Mouse (Mus musculus) embryonic facial prominence, embryonic 12.5 days (tissue): Measurements from ENCODE around the gene Rangrf. TPM values are rescaled to one million over a fixed set of nuclear protein-coding genes. Genes with fewer than 3 reads are reported as not detected.
A peak's percentile ranks its signal among the peaks of the same experiment; 100 is the strongest.

Experiments
- ATAC-seq: fragments of 200-750 bp; cut with Nextera tagmentation; 2 replicates; pipeline ENCODE4 v1.8.0; 2017; ENCODE audit not compliant: insufficient number of reproducible peaks, insufficient read depth, low FRiP score, low TSS enrichment
- H3K27ac ChIP-seq: fragments of 300-500 bp; sonication (generic); 2 replicates; pipeline ENCODE4 v1.5.1; 2016; ENCODE audit warnings: mild to moderate bottlenecking
- H3K27me3 ChIP-seq: fragments of 300-500 bp; sonication (generic); 2 replicates; pipeline ENCODE4 v1.6.1; 2016; ENCODE audit warnings: mild to moderate bottlenecking, moderate library complexity
- H3K36me3 ChIP-seq: fragments of 300-500 bp; sonication (generic); 2 replicates; pipeline ENCODE4 v1.6.1; 2016; ENCODE audit warnings: mild to moderate bottlenecking
- H3K4me1 ChIP-seq: fragments of 300-500 bp; sonication (generic); 2 replicates; pipeline ENCODE4 v1.6.1; 2016
- H3K4me2 ChIP-seq: fragments of 300-500 bp; sonication (generic); replicated peaks from 2 replicates; pipeline ENCODE4 v1.6.1; 2016; ENCODE audit warnings: mild to moderate bottlenecking, moderate library complexity
- H3K4me3 ChIP-seq: fragments of 300-500 bp; sonication (generic); 2 replicates; pipeline ENCODE4 v1.5.1; 2016; ENCODE audit warnings: mild to moderate bottlenecking
- H3K9ac ChIP-seq: fragments of 300-500 bp; sonication (generic); 2 replicates; pipeline ENCODE4 v1.6.1; 2016; ENCODE audit warnings: mild to moderate bottlenecking, moderate library complexity
- H3K9me3 ChIP-seq: fragments of 300-500 bp; sonication (generic); 2 replicates; pipeline ENCODE4 v1.6.1; 2016; ENCODE audit warnings: mild to moderate bottlenecking, moderate library complexity
- WGBS: fragments of 180-500 bp; shearing (Covaris S2); methylation state at CpG from one replicate; pipeline ENCODE4 v1.1.7; 2016; 5-methylcytosine and 5-hydroxymethylcytosine counted together
- polyA plus RNA-seq: library from polyadenylated mRNA; unstranded; fragments of >200 nt; fragmentation: Nextera tagmentation; extraction: Ambion mirVana; gene quantifications from 2 replicates; pipeline ENCODE4 v1.2.1, GENCODE M21; 2016

Rangrf gene
- polyA plus RNA-seq, 1 experiment from 2014 or later: 59.3 TPM

GRCm38 (mm10) chr11:68957971-68958370 lies 17.0 kb downstream of the Rangrf start:
- Histone ChIP-seq H3K4me3 (no peak overlapping the region), H3K27ac (no peak overlapping the region), H3K4me2 (no peak overlapping the region), H3K9ac (no peak overlapping the region), H3K4me1 (peaks cover 21% of the 10 kb centered on the region), H3K36me3 (no peaks in the 10 kb centered on the region), H3K27me3 (peaks cover 40% of the 10 kb centered on the region), H3K9me3 (no peaks in the 10 kb centered on the region)
- ATAC-seq: no peak
- 92% methylated on average over 1 of the region's 1 CpGs for WGBS

- peaks cover 41% of the 10 kb centered on the region for H3K27me3 ChIP-seq
- no peak within 1 kb of the TSS for H3K9ac ChIP-seq
- peak within 1 kb of the TSS; percentile 0; the same call in 1 of the 2 replicates for H3K4me3 ChIP-seq
- peaks cover 21% of the 10 kb centered on the region for H3K4me1 ChIP-seq
- H3K27ac ChIP-seq: 0 out of 2 replicates have a peak within 1 kb of the TSS, but pooled peaks have one; percentile 0
- peak within 1 kb of the TSS; percentile 26 for H3K4me2 ChIP-seq
- H3K36me3 ChIP-seq: no peaks in the 10 kb centered on the region
- no peaks in the 10 kb centered on the region for H3K9me3 ChIP-seq
- WGBS: 34% methylated on average over 8 of the region's 8 CpGs
- ATAC-seq: no peak
Measured at GRCm38 (mm10) chr11:68957308-68957707, 17.7 kb downstream of the Rangrf start, which contains the start of gene Arhgef15. Gene Arhgef15 (minus strand): TSS chr11:68957480.

- no peak for ATAC-seq
- H3K4me2 ChIP-seq: peak overlapping the region; percentile 26
- no peak overlapping the region for H3K9ac ChIP-seq
- peak overlapping the region; percentile 0; the same call in 1 of the 2 replicates for H3K4me3 ChIP-seq
- 28% methylated on average over 13 of the region's 13 CpGs for WGBS
- H3K27me3 ChIP-seq: peaks cover 45% of the 10 kb centered on the region
- 0 out of 2 replicates have a peak overlapping the region, but pooled peaks have one; percentile 0 for H3K27ac ChIP-seq
- H3K36me3 ChIP-seq: no peaks in the 10 kb centered on the region
- peaks cover 20% of the 10 kb centered on the region for H3K4me1 ChIP-seq
- H3K9me3 ChIP-seq: no peaks in the 10 kb centered on the region
Measured at GRCm38 (mm10) chr11:68956697-68957096, 18.3 kb downstream of the Rangrf start.

GRCm38 (mm10) chr11:68956107-68956506 lies 18.9 kb downstream of the Rangrf start:
- Histone ChIP-seq H3K9me3 (no peaks in the 10 kb centered on the region), H3K27me3 (peaks cover 50% of the 10 kb centered on the region), H3K27ac (no peak overlapping the region), H3K4me3 (0 out of 2 replicates have a peak overlapping the region, but pooled peaks have one; percentile 0), H3K36me3 (no peaks in the 10 kb centered on the region), H3K4me2 (peak overlapping the region; percentile 58; the same call in 1 of the 2 replicates), H3K9ac (no peak overlapping the region), H3K4me1 (peaks cover 21% of the 10 kb centered on the region)
- 37% methylated on average over 2 of the region's 3 CpGs for WGBS
- no peak for ATAC-seq

GRCm38 (mm10) chr11:68955473-68955872 lies 19.5 kb downstream of the Rangrf start:
- Histone ChIP-seq H3K9me3 (no peaks in the 10 kb centered on the region), H3K4me3 (no peak overlapping the region), H3K4me2 (peak overlapping the region; percentile 58), H3K27ac (no peak overlapping the region), H3K27me3 (peaks cover 52% of the 10 kb centered on the region), H3K9ac (0 out of 2 replicates have a peak overlapping the region, but pooled peaks have one; percentile 37), H3K36me3 (no peaks in the 10 kb centered on the region), H3K4me1 (peaks cover 21% of the 10 kb centered on the region)
- 65% methylated on average over 5 of the region's 5 CpGs for WGBS
- ATAC-seq: peak; percentile 19; the same call in 1 of the 2 replicates

GRCm38 (mm10) chr11:68954408-68954807 lies 20.6 kb downstream of the Rangrf start:
- H3K4me1 ChIP-seq: peaks cover 21% of the 10 kb centered on the region
- no peaks in the 10 kb centered on the region for H3K36me3 ChIP-seq
- H3K4me3 ChIP-seq: peak overlapping the region; percentile 36
- peaks cover 52% of the 10 kb centered on the region for H3K27me3 ChIP-seq
- H3K4me2 ChIP-seq: peak overlapping the region; percentile 58
- no peak overlapping the region for H3K27ac ChIP-seq
- ATAC-seq: no peak
- peak overlapping the region; percentile 37 for H3K9ac ChIP-seq
- no peaks in the 10 kb centered on the region for H3K9me3 ChIP-seq
- WGBS: 3% methylated on average over 17 of the region's 17 CpGs

- H3K4me3 ChIP-seq: peak overlapping the region; percentile 36
- H3K4me1 ChIP-seq: peaks cover 21% of the 10 kb centered on the region
- 13% methylated on average over 13 of the region's 13 CpGs for WGBS
- no peaks in the 10 kb centered on the region for H3K9me3 ChIP-seq
- peak overlapping the region; percentile 58 for H3K4me2 ChIP-seq
- no peak overlapping the region for H3K9ac ChIP-seq
- ATAC-seq: no peak
- H3K27me3 ChIP-seq: peaks cover 52% of the 10 kb centered on the region
- no peaks in the 10 kb centered on the region for H3K36me3 ChIP-seq
- no peak overlapping the region for H3K27ac ChIP-seq
Measured at GRCm38 (mm10) chr11:68953903-68954302, 21.1 kb downstream of the Rangrf start.

- Histone ChIP-seq H3K4me2 (peak overlapping the region; percentile 35), H3K27ac (no peak overlapping the region), H3K4me1 (peaks cover 7% of the 10 kb centered on the region; the same call in 1 of the 2 replicates), H3K27me3 (peaks cover 22% of the 10 kb centered on the region), H3K9me3 (no peaks in the 10 kb centered on the region), H3K4me3 (peak overlapping the region; percentile 15), H3K9ac (no peak overlapping the region; the same call in 1 of the 2 replicates), H3K36me3 (no peaks in the 10 kb centered on the region)
- 7% methylated on average over 12 of the region's 12 CpGs for WGBS
- no peak for ATAC-seq
Measured at GRCm38 (mm10) chr11:68947542-68947993, 27.4 kb downstream of the Rangrf start.

- Histone ChIP-seq H3K27me3 (peaks cover 20% of the 10 kb centered on the region), H3K9me3 (no peaks in the 10 kb centered on the region), H3K27ac (no peak overlapping the region), H3K4me3 (peak overlapping the region; percentile 15), H3K4me2 (peak overlapping the region; percentile 35), H3K36me3 (no peaks in the 10 kb centered on the region), H3K4me1 (peaks cover 7% of the 10 kb centered on the region; the same call in 1 of the 2 replicates), H3K9ac (peak overlapping the region; percentile 29; the same call in 1 of the 2 replicates)
- 13% methylated on average over 16 of the region's 16 CpGs for WGBS
- ATAC-seq: no peak
Measured at GRCm38 (mm10) chr11:68946806-68947440, 28.1 kb downstream of the Rangrf start.

- H3K4me3 ChIP-seq: no peak overlapping the region
- ATAC-seq: no peak
- H3K9me3 ChIP-seq: no peaks in the 10 kb centered on the region
- peaks cover 12% of the 10 kb centered on the region for H3K27me3 ChIP-seq
- H3K4me2 ChIP-seq: no peak overlapping the region
- H3K9ac ChIP-seq: no peak overlapping the region
- whole genome bisulfite sequencing: 84% methylated on average over 4 of the region's 4 CpGs
- H3K4me1 ChIP-seq: peaks cover 5% of the 10 kb centered on the region; the same call in 1 of the 2 replicates
- no peak overlapping the region for H3K27ac ChIP-seq
- no peaks in the 10 kb centered on the region for H3K36me3 ChIP-seq
Measured at GRCm38 (mm10) chr11:68946001-68946400, 29.0 kb downstream of the Rangrf start.

GRCm38 (mm10) chr11:68945245-68945644 lies 29.7 kb downstream of the Rangrf start:
- peaks cover 11% of the 10 kb centered on the region for H3K27me3 ChIP-seq
- no peak overlapping the region for H3K27ac ChIP-seq
- no peaks in the 10 kb centered on the region for H3K36me3 ChIP-seq
- no peak for ATAC-seq
- H3K9me3 ChIP-seq: no peaks in the 10 kb centered on the region
- no peak overlapping the region for H3K4me2 ChIP-seq
- WGBS: 72% methylated on average over 2 of the region's 2 CpGs
- H3K9ac ChIP-seq: no peak overlapping the region
- peaks cover 9% of the 10 kb centered on the region; the same call in 1 of the 2 replicates for H3K4me1 ChIP-seq
- H3K4me3 ChIP-seq: no peak overlapping the region

GRCm38 (mm10) chr11:68942731-68943130 lies 32.3 kb downstream of the Rangrf start:
- no peaks in the 10 kb centered on the region for H3K9me3 ChIP-seq
- peaks cover 11% of the 10 kb centered on the region for H3K27me3 ChIP-seq
- no peak overlapping the region for H3K9ac ChIP-seq
- WGBS: 85% methylated on average over 8 of the region's 8 CpGs
- H3K36me3 ChIP-seq: no peaks in the 10 kb centered on the region
- H3K27ac ChIP-seq: no peak overlapping the region
- no peak overlapping the region for H3K4me3 ChIP-seq
- ATAC-seq: no peak
- peaks cover 9% of the 10 kb centered on the region for H3K4me1 ChIP-seq
- no peak overlapping the region for H3K4me2 ChIP-seq
